Mouse (Mus musculus) myocyte (in vitro differentiated cells): ENCODE results near the gene Csmd2. TPM values are rescaled to one million over a fixed set of nuclear protein-coding genes. Genes with fewer than 3 reads are reported as not detected.

ENCODE experiments used
- H3K27me3 ChIP-seq: one replicate; pipeline ENCODE4 v1.6.1; 2011; ENCODE audit not compliant: control insufficient read depth, insufficient read depth, insufficient read length
- H3K36me3 ChIP-seq: one replicate; pipeline ENCODE4 v1.6.1; 2011; ENCODE audit not compliant: control insufficient read depth, insufficient read depth
- H3K4me2 ChIP-seq: one replicate; pipeline ENCODE4 v1.6.1; 2011; ENCODE audit warnings: low read depth, control low read depth
- H3K4me3 ChIP-seq: one replicate; pipeline ENCODE4 v1.5.1; 2011; ENCODE audit warnings: mild to moderate bottlenecking, control low read depth, moderate library complexity
- H3K79me2 ChIP-seq: one replicate; pipeline ENCODE4 v1.6.1; 2011; ENCODE audit not compliant: control insufficient read depth, insufficient read depth
- H3ac ChIP-seq: one replicate; pipeline ENCODE4 v1.6.1; 2011; ENCODE audit not compliant: control insufficient read depth, insufficient read length
- CEBPB ChIP-seq: IDR thresholded peaks from 2 replicates; pipeline ENCODE4 v1.6.1; 2011; ENCODE audit warnings: mild to moderate bottlenecking, moderate library complexity; ENCODE audit not compliant: poor library complexity, insufficient read depth, severe bottlenecking
- E2F4 ChIP-seq: IDR thresholded peaks from one replicate; pipeline ENCODE4 v1.6.1; 2011; ENCODE audit warnings: mild to moderate bottlenecking, control low read depth, moderate library complexity; ENCODE audit not compliant: insufficient read depth
- MAX ChIP-seq: IDR thresholded peaks from one replicate; pipeline ENCODE4 v1.6.1; 2011; ENCODE audit warnings: low read depth, mild to moderate bottlenecking, control low read depth
- MYOD1 ChIP-seq, 3 experiments: IDR thresholded peaks; one replicate each; pipeline ENCODE4 v1.6.1; 2011; ENCODE audit warnings: control low read depth in 2 of 3, low read depth in 2 of 3, mild to moderate bottlenecking in 2 of 3, moderate library complexity in 1 of 3; ENCODE audit not compliant: insufficient read length in 2 of 3, control insufficient read depth in 1 of 3
- MYOG ChIP-seq, 3 experiments: IDR thresholded peaks; one replicate each; pipeline ENCODE4 v1.6.1; 2011; ENCODE audit warnings: control low read depth in 2 of 3, low read depth in 2 of 3, mild to moderate bottlenecking in 2 of 3; ENCODE audit not compliant: insufficient read length in 2 of 3, control insufficient read depth in 1 of 3, insufficient read depth in 1 of 3
- POLR2A ChIP-seq: IDR thresholded peaks from one replicate; pipeline ENCODE4 v1.6.1; 2011; ENCODE audit warnings: low read depth, mild to moderate bottlenecking, control low read depth, moderate library complexity; ENCODE audit not compliant: insufficient read length
- POLR2AphosphoS2 ChIP-seq: IDR thresholded peaks from one replicate; pipeline ENCODE4 v1.6.1; 2011; ENCODE audit warnings: low read depth, control low read depth; ENCODE audit not compliant: insufficient read length
- REST ChIP-seq: IDR thresholded peaks from one replicate; pipeline ENCODE4 v1.6.1; 2011; ENCODE audit warnings: mild to moderate bottlenecking, control low read depth, moderate library complexity; ENCODE audit not compliant: insufficient read depth, insufficient read length
- SRF ChIP-seq: IDR thresholded peaks from one replicate; pipeline ENCODE4 v1.6.1; 2011; ENCODE audit warnings: low read depth; ENCODE audit not compliant: control insufficient read depth, insufficient read length
- TCF12 ChIP-seq: IDR thresholded peaks from one replicate; pipeline ENCODE4 v1.6.1; 2011; ENCODE audit warnings: mild to moderate bottlenecking, control low read depth; ENCODE audit not compliant: poor library complexity, insufficient read depth, severe bottlenecking
- TCF3 ChIP-seq: IDR thresholded peaks from one replicate; pipeline ENCODE4 v1.6.1; 2011; ENCODE audit warnings: low read depth, control low read depth; ENCODE audit not compliant: insufficient read length
- USF1 ChIP-seq: IDR thresholded peaks from one replicate; pipeline ENCODE4 v1.6.1; 2011; ENCODE audit warnings: low read depth, mild to moderate bottlenecking, control low read depth, moderate library complexity
- polyA plus RNA-seq: library from polyadenylated mRNA; unstranded; fragments of >200 nt; fragmentation: generic; extraction: Trizol; gene quantifications from one replicate; pipeline ENCODE4 v1.2.1, GENCODE M21; 2012; ENCODE audit warnings: missing spikeins

Gene Csmd2
- polyA plus RNA-seq, 1 experiment = not detected

GRCm38 (mm10) chr4:128091938-128092337, 104.3 kb downstream of the Csmd2 start:
- H3K36me3 ChIP-seq = no peaks in the 10 kb centered on the region
- no peak overlapping the region for H3K4me3 ChIP-seq
- H3K27me3 ChIP-seq = no peaks in the 10 kb centered on the region
- H3ac ChIP-seq = no peak overlapping the region
- TF ChIP-seq TCF3 (no peak), TCF12 (no peak), MYOD1 (IDR thresholded peaks at IDR 0.05; ENCODE audit: control insufficient read depth in 1 of 3, insufficient read length in 2 of 3, low read depth in 2 of 3) (no peak), USF1 (no peak), E2F4 (no peak), MYOG (IDR thresholded peaks at IDR 0.05; ENCODE audit: control insufficient read depth in 1 of 3, insufficient read depth in 1 of 3, insufficient read length in 2 of 3, low read depth in 2 of 3) (no peak), POLR2AphosphoS2 (no peak), REST (no peak), POLR2A (no peak), SRF (no peak)
- H3K79me2 ChIP-seq = no peaks in the 10 kb centered on the region
- H3K4me2 ChIP-seq = no peak overlapping the region

- no peak overlapping the region for H3ac ChIP-seq
- H3K79me2 ChIP-seq = no peaks in the 10 kb centered on the region
- TF ChIP-seq SRF (no peak), POLR2A (no peak), E2F4 (no peak), MYOG (IDR thresholded peaks at IDR 0.05; ENCODE audit: control insufficient read depth in 1 of 3, insufficient read depth in 1 of 3, insufficient read length in 2 of 3, low read depth in 2 of 3) (no peak), POLR2AphosphoS2 (no peak), MAX (no peak)
- H3K36me3 ChIP-seq = no peaks in the 10 kb centered on the region
- H3K4me3 ChIP-seq = no peak overlapping the region
- H3K27me3 ChIP-seq = no peaks in the 10 kb centered on the region
- H3K4me2 ChIP-seq = no peak overlapping the region
Observed at GRCm38 (mm10) chr4:128099515-128099914, 111.9 kb downstream of the Csmd2 start.

GRCm38 (mm10) chr4:128100541-128100940, 112.9 kb downstream of the Csmd2 start:
- H3K27me3 ChIP-seq = no peaks in the 10 kb centered on the region
- H3K79me2 ChIP-seq = no peaks in the 10 kb centered on the region
- H3K36me3 ChIP-seq = no peaks in the 10 kb centered on the region
- H3K4me3 ChIP-seq = no peak overlapping the region
- TF ChIP-seq MYOD1 (IDR thresholded peaks at IDR 0.05; ENCODE audit: control insufficient read depth in 1 of 3, insufficient read length in 2 of 3, low read depth in 2 of 3) (no peak), POLR2AphosphoS2 (no peak), USF1 (no peak), MYOG (IDR thresholded peaks at IDR 0.05; ENCODE audit: control insufficient read depth in 1 of 3, insufficient read depth in 1 of 3, insufficient read length in 2 of 3, low read depth in 2 of 3) (no peak), POLR2A (no peak), TCF3 (no peak)
- H3ac ChIP-seq = no peak overlapping the region
- H3K4me2 ChIP-seq = no peak overlapping the region

- no peak overlapping the region for H3K4me3 ChIP-seq
- no peaks in the 10 kb centered on the region for H3K36me3 ChIP-seq
- H3K4me2 ChIP-seq = no peak overlapping the region
- H3K27me3 ChIP-seq = no peaks in the 10 kb centered on the region
- H3K79me2 ChIP-seq = no peaks in the 10 kb centered on the region
- no peak for TF ChIP-seq TCF3
- no peak for TF ChIP-seq SRF
- TF ChIP-seq POLR2A = no peak
- no peak overlapping the region for H3ac ChIP-seq
Observed at GRCm38 (mm10) chr4:128116331-128116730, 128.7 kb downstream of the Csmd2 start.

GRCm38 (mm10) chr4:128123281-128123680, 135.6 kb downstream of the Csmd2 start:
- no peaks in the 10 kb centered on the region for H3K27me3 ChIP-seq
- TF ChIP-seq POLR2A (no peak), MYOD1 (IDR thresholded peaks at IDR 0.05; ENCODE audit: control insufficient read depth in 1 of 3, insufficient read length in 2 of 3, low read depth in 2 of 3) (no peak)
- H3K79me2 ChIP-seq = no peaks in the 10 kb centered on the region
- no peak overlapping the region for H3K4me3 ChIP-seq
- H3ac ChIP-seq = no peak overlapping the region
- no peak overlapping the region for H3K4me2 ChIP-seq
- no peaks in the 10 kb centered on the region for H3K36me3 ChIP-seq

- Histone ChIP-seq H3K4me3 (no peak overlapping the region), H3K27me3 (no peaks in the 10 kb centered on the region), H3K4me2 (no peak overlapping the region), H3K79me2 (no peaks in the 10 kb centered on the region), H3ac (no peak overlapping the region), H3K36me3 (no peaks in the 10 kb centered on the region)
- no peak for TF ChIP-seq MAX
- TF ChIP-seq TCF3 = no peak
- TF ChIP-seq TCF12 = no peak
- TF ChIP-seq POLR2AphosphoS2 = no peak
- no peak for TF ChIP-seq USF1
- no peak for TF ChIP-seq MYOD1 (IDR thresholded peaks at IDR 0.05; ENCODE audit: control insufficient read depth in 1 of 3, insufficient read length in 2 of 3, low read depth in 2 of 3)
- TF ChIP-seq REST = no peak
- no peak for TF ChIP-seq CEBPB
- TF ChIP-seq E2F4 = no peak
- TF ChIP-seq POLR2A = no peak
- TF ChIP-seq SRF = no peak
- no peak for TF ChIP-seq MYOG (IDR thresholded peaks at IDR 0.05; ENCODE audit: control insufficient read depth in 1 of 3, insufficient read depth in 1 of 3, insufficient read length in 2 of 3, low read depth in 2 of 3)
Observed at GRCm38 (mm10) chr4:128124738-128125137, 137.1 kb downstream of the Csmd2 start.
